Mouse (Mus musculus) intestine, postnatal 0 days (tissue): Measurements from ENCODE around the gene Gpr146. TPM values are rescaled to one million over a fixed set of nuclear protein-coding genes. Genes with fewer than 3 reads are reported as not detected.
"Not testable (repeated sequence)": the region's sequence is repeated elsewhere in the genome, so short reads cannot be mapped to it uniquely, and the experiment has no call there.

Experiments
- ATAC-seq: fragments of 200-750 bp; cut with Nextera tagmentation; 2 replicates; pipeline ENCODE4 v1.8.0; 2017; ENCODE audit warnings: mild to moderate bottlenecking, moderate TSS enrichment, moderate library complexity
- H3K27ac ChIP-seq: fragments of 300-500 bp; sonication (generic); 2 replicates; pipeline ENCODE4 v1.5.1; 2014; ENCODE audit warnings: mild to moderate bottlenecking, low read depth, low read length, moderate library complexity
- H3K27me3 ChIP-seq: fragments of 300-500 bp; sonication (generic); replicated peaks from 2 replicates; pipeline ENCODE4 v1.6.1; 2014; ENCODE audit warnings: low read length, mixed read lengths; ENCODE audit not compliant: control insufficient read depth, insufficient read depth
- H3K36me3 ChIP-seq: fragments of 300-500 bp; sonication (generic); 2 replicates; pipeline ENCODE4 v1.6.1; 2014; ENCODE audit warnings: mild to moderate bottlenecking, moderate library complexity; ENCODE audit not compliant: control insufficient read depth, insufficient read depth
- H3K4me1 ChIP-seq: fragments of 300-500 bp; sonication (generic); replicated peaks from 2 replicates; pipeline ENCODE4 v1.6.1; 2014; ENCODE audit warnings: antibody characterized with exemption, low read length, mixed read lengths; ENCODE audit not compliant: control insufficient read depth, insufficient read depth
- H3K4me2 ChIP-seq: fragments of 300-500 bp; sonication (generic); replicated peaks from 2 replicates; pipeline ENCODE4 v1.6.1; 2014; ENCODE audit warnings: low read depth, mild to moderate bottlenecking, moderate library complexity
- H3K4me3 ChIP-seq: fragments of 300-500 bp; sonication (generic); 2 replicates; pipeline ENCODE4 v1.5.1; 2014; ENCODE audit warnings: low read depth, low read length
- H3K9ac ChIP-seq: fragments of 300-500 bp; sonication (generic); 2 replicates; pipeline ENCODE4 v1.6.1; 2014; ENCODE audit warnings: mild to moderate bottlenecking, low read depth, low read length
- H3K9me3 ChIP-seq: fragments of 300-500 bp; sonication (generic); 2 replicates; pipeline ENCODE4 v1.6.1; 2016; ENCODE audit warnings: mixed run types; ENCODE audit not compliant: control insufficient read depth
- CTCF ChIP-seq: sonication (generic); IDR thresholded peaks from 2 replicates; pipeline ENCODE4 v1.5.1; 2016; ENCODE audit warnings: low read depth, mild to moderate bottlenecking, control low read depth, antibody characterized with exemption, moderate library complexity
- WGBS: fragments of 180-500 bp; shearing (Covaris S2); extraction: QIAGEN DNeasy Blood & Tissue Kit; methylation state at CpG from one replicate; pipeline ENCODE4 v1.1.7; 2014; 5-methylcytosine and 5-hydroxymethylcytosine counted together
- polyA plus RNA-seq: library from polyadenylated mRNA; unstranded; fragments of >200 nt; fragmentation: Nextera tagmentation; extraction: Ambion mirVana; gene quantifications from 2 replicates; pipeline ENCODE4 v1.2.1, GENCODE M21; 2015

Gpr146 gene
- 2.5 and 2.6 TPM in 2 replicates for polyA plus RNA-seq

DNA sequence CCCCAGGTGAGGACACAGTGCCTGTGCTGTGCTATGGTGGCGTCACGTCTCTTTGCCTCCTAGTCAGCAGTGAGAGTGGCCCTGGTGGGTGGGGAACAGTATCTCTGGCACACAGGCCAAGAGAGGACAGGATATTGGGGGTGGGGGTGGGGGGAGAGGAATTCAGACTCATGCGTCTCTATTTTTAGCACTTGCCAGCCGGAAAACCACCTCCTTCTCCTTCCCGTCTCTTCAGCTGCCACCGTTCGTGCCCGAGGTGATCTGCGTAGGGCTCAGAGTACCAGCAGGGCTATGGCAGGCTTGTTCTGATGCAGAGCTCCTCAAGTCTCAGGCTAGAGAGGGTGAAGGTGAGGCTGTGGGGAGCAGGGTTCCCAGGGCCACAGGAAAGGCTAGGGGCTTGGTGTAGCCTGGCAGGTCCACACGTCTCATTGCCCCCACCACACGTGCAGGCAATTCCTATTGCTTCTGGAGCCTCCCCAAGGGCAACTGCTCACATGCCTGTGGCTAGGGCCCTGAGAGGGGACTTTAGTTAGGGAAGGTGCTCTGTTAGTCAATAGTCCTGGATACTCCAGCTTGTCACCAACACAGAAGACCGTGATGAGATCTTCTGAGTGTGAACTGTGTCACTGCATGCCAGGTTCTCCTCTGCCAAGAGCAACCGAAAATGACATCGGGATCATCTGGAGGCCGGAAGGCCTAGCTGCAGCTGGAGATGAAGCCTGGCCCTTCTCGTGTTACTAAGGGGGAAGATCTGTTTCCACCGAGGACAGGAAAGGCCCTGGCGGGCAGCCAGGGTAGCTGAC is at the start of gene Gpr146:
Gene Gpr146 (plus strand): TSS at position 230 of the 803 bp plus-strand sequence.
- 63% methylated on average over 18 of the region's 18 CpGs for WGBS
- no peaks in the 10 kb centered on the region for H3K27me3 ChIP-seq
- H3K9me3 ChIP-seq, result no peaks in the 10 kb centered on the region
- no peaks in the 10 kb centered on the region for H3K36me3 ChIP-seq
- H3K4me2 ChIP-seq, result no peak within 1 kb of the TSS
- TF ChIP-seq CTCF, result no peak
- H3K27ac ChIP-seq, result no peak within 1 kb of the TSS
- H3K4me3 ChIP-seq, result no peak within 1 kb of the TSS
- H3K4me1 ChIP-seq, result peaks cover 18% of the 10 kb centered on the region; the same call in 1 of the 2 replicates
- no peak for ATAC-seq
- no peak within 1 kb of the TSS for H3K9ac ChIP-seq

DNA sequence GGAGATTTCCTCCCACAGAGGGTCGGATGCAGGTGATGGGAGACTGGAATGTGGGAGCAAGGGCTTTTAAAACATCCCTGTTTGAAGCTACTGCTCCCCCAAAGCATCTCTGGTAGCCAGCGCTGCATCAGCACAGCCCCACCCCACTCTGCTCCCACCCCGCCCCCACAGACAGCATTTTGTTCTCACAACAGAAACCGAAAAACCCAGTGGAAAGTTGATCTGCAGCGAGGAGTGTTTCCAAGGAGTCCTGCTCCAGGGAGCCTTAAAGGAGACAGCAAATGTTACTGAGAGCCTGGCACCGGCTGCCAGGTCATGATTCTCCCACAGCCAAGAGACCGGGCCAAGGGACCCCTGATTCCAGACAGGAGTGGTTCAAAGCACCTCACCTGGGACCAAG is 46.7 kb upstream of the Gpr146 start:
- Histone ChIP-seq H3K9ac (no peak overlapping the region), H3K27ac (no peak overlapping the region), H3K4me1 (peaks cover 3% of the 10 kb centered on the region), H3K27me3 (no peaks in the 10 kb centered on the region), H3K9me3 (no peaks in the 10 kb centered on the region), H3K4me3 (no peak overlapping the region), H3K4me2 (no peak overlapping the region), H3K36me3 (peaks cover 6% of the 10 kb centered on the region)
- TF ChIP-seq CTCF, result no peak
- ATAC-seq, result no peak
- 73% methylated on average over 7 of the region's 7 CpGs for WGBS

DNA sequence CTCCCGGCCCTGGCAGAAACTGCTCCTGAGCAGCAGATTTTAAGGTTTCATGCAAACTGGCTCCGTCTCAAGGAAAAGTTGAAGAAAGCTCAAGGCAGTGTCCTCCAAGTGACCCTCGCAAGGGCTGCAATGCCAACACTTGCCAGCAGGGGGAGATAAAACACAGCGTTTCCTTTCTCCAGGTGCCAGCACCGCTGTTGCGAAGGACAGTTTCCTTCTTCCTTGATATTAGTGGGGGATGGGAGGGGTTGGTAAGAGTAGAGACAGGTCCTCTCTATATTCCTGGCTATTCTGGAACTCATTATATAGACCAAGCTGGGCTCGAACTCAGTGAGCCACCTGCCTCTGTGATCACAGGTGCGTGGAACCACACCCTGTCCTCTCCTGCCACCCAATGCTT is 45.8 kb upstream of the Gpr146 start:
- H3K4me3 ChIP-seq, result no peak overlapping the region
- H3K36me3 ChIP-seq, result peaks cover 13% of the 10 kb centered on the region
- H3K9me3 ChIP-seq, result no peaks in the 10 kb centered on the region
- 7% methylated on average over 8 of the region's 8 CpGs for WGBS
- peak; percentile 46 for ATAC-seq
- H3K27ac ChIP-seq, result peak overlapping the region; percentile 97
- no peak overlapping the region for H3K9ac ChIP-seq
- peaks cover 3% of the 10 kb centered on the region for H3K4me1 ChIP-seq
- TF ChIP-seq CTCF, result peak; percentile 98
- H3K27me3 ChIP-seq, result no peaks in the 10 kb centered on the region
- H3K4me2 ChIP-seq, result peak overlapping the region; percentile 25; the same call in 1 of the 2 replicates

GRCm38 (mm10) chr5:139332590-139333272 is 44.8 kb upstream of the Gpr146 start:
- Histone ChIP-seq H3K4me1 (peaks cover 3% of the 10 kb centered on the region), H3K4me3 (no peak overlapping the region), H3K36me3 (peaks cover 21% of the 10 kb centered on the region), H3K9me3 (no peaks in the 10 kb centered on the region), H3K4me2 (peak overlapping the region; percentile 25), H3K27me3 (no peaks in the 10 kb centered on the region), H3K27ac (peak overlapping the region; percentile 97), H3K9ac (peak overlapping the region; percentile 26; the same call in 1 of the 2 replicates)
- ATAC-seq, result peak; percentile 89
- TF ChIP-seq CTCF, result no peak
- WGBS, result 52% methylated on average over 8 of the region's 8 CpGs

GRCm38 (mm10) chr5:139333301-139334013 is 44.0 kb upstream of the Gpr146 start:
- ATAC-seq, result no peak
- peak; percentile 63 for TF ChIP-seq CTCF
- Histone ChIP-seq H3K36me3 (peaks cover 26% of the 10 kb centered on the region), H3K27me3 (no peaks in the 10 kb centered on the region), H3K9me3 (no peaks in the 10 kb centered on the region), H3K9ac (0 out of 2 replicates have a peak overlapping the region, but pooled peaks have one; percentile 26), H3K4me1 (peaks cover 3% of the 10 kb centered on the region), H3K27ac (peak overlapping the region; percentile 97), H3K4me2 (peak overlapping the region; percentile 25; the same call in 1 of the 2 replicates), H3K4me3 (no peak overlapping the region; the same call in 1 of the 2 replicates)
- WGBS, result 49% methylated on average over 16 of the region's 16 CpGs

DNA sequence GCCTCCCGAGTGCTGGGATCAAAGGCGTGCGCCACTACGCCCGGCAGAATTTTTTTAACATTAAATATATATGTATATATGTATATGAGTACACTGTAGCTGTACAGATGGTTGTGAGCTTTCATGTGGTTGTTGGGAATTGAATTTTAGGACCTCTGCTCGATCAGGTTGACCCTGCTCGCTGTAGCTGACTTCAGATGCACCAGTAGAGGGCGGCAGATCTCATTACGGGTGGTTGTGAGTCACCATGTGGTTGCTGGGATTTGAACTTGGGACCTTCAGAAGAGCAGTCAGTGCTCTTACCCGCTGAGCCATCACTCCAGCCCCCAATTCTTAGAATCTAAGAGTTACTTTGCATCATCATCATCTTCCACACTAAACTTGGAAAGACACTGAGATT is 43.1 kb upstream of the Gpr146 start:
- H3K4me2 ChIP-seq, ATAC-seq, H3K4me1 ChIP-seq, H3K9ac ChIP-seq, H3K4me3 ChIP-seq, H3K9me3 ChIP-seq, H3K27me3 ChIP-seq: not testable (repeated sequence)
- WGBS, result 85% methylated on average over 10 of the region's 10 CpGs
- Histone ChIP-seq H3K27ac (0 out of 2 replicates have a peak overlapping the region, but pooled peaks have one; percentile 50), H3K36me3 (peaks cover 36% of the 10 kb centered on the region)
- TF ChIP-seq CTCF, result peak; percentile 52
